Mouse (Mus musculus) layer of hippocampus, adult 18-20 months (tissue): ENCODE measurements around the gene Cgas. TPM values are rescaled to one million over a fixed set of nuclear protein-coding genes. Genes with fewer than 3 reads are reported as not detected.

Source experiments
- DNase-seq, 2 experiments: peaks; one replicate each; pipeline ENCODE4 v3.0.0; 2022; ENCODE audit warnings: low spot score in 2 of 2
- total RNA-seq, 2 experiments: library from RNA; stranded (reverse); gene quantifications; 2 replicates each; pipeline ENCODE4 v1.2.3; 2021

Gene Cgas
- total RNA-seq, 2 experiments from 2014 or later: 0.51 to 0.69 TPM

GRCm38 (mm10) chr9:78463337-78463736 lies 20.3 kb upstream of the Cgas start:
- DNase-seq: no peak

DNA sequence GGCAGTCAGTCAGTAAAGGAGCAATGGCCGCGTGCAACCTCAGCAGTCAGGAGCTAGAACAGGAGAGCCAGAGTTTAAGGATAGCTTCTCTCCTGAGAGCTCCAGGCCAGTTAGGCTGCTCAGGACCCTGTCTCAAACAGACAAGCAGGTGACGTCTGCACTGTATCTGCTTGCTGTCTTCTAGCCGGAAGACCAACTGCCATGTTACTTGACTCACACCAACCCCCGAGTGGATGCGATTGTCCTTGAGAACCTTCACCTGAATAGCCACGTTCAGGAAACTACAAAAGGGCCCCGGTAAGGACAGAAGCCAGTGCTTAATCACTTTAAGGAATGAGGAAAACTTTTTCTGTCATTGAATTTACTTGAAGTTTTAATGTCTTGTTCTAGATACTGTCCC lies 14.0 kb upstream of the Cgas start:
- no peak for DNase-seq

DNA sequence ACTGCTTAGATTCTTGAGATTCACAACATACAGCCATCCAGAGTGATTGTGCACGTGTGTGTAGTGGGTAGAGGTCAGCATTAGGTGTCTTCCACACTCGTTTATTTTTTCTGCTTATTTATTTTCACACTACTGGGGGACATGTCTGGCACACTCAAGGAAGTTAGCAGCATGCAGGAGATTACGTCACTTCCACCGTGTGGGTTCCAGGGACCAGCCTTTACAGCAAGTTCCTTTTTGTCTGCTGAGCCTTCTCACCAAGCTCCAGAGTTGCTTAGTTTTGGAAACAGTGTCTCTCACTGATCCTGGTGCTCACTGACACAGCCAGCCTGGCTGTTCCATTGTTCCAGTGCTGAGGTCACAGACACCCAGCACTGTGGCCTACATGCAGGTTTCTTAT lies 8.3 kb upstream of the Cgas start:
- DNase-seq: no peak

DNA sequence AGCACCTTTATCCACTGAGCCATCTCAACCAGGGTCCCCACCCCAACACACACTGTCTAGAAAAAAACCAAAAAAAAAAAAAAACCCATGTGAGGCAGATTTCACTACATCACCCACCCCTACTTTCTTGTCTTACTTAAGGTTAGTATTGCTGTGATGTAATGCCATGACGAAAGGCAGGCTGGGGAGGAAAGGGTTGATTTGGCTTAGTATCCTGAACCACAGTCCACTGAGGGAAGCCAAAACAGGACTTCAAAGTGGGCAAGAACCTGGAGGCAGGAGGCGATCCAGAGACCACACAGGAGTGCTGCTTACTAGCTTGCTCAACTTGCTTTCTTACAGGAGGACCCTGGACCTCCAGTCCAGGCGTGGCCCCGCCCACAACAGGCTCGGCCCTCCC lies 7.4 kb upstream of the Cgas start:
- DNase-seq: no peak

DNA sequence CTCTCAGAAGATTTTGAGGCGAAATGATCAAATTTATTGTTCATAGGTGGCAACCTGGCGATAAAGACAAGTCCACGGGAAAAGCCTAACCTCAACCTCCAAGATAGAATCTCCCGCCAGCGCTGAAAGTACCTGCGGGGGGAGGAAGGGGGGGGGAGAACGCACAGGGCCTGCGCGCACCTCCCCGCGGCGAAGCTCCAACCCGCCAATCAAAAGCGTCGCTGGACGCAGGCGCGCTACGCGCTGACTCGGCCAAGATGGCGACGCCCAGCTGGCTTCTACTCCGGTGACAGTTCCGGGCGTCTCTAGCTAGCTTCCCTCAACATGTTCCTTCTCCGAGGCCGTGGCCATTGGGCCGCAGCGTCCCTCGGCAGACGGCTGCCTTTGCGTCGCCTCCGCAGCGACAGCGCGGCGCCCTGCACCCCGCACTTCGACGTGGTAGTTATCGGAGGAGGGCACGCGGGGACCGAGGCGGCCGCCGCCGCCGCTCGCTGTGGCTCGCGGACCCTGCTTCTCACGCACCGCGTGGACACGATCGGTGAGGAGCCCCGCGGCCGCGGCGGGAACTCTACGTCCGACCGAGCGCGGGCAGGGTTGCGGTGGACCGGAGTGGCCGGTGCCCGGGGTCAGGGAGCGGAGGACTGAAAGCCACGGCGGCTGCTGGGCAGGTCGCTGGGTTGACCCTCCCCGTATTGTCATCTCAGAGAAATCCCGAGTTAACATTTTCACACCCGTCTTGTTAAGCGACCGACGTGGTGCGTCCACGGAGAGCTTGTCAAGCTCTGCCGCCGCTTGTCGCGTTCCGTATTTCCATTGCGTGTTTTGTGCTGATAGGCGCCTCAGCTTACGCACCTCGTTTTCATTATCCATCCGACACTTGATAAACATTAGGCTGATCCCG lies 5.2 kb upstream of the Cgas start, which contains the start of the genes Mto1 and Gm17324:
Gene Mto1, plus strand, starts transcription at position 236 of the 901 bp plus-strand sequence.
Gene Gm17324, minus strand, starts transcription at position 814 of the 901 bp plus-strand sequence.
- DNase-seq: peak; percentile 86 to 91

- DNase-seq: no peak
These were observed 4.6 kb upstream of the Cgas start for GRCm38 (mm10) chr9:78447606-78447972.

GRCm38 (mm10) chr9:78442237-78442578 lies 829 bp downstream of the Cgas start:
- DNase-seq: no peak

DNA sequence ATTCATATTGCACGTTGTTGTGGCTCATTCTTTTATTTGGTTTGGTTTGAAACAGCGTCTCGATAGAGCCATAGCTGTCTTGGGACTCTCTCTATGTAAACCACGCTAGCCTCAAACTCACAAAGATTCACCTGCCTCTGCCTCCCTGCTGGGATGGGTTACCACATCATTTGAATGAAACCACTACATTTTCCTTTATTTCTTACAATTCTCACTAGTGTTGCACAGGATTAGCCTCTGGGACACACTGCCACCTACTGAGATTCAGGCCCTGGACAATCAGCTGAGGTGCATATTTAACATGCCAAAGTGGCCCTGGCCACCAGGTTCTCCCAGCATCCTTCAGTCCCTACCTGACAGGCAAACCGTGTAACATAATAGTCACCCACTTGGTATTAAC lies 3.6 kb downstream of the Cgas start:
- DNase-seq: no peak

DNA sequence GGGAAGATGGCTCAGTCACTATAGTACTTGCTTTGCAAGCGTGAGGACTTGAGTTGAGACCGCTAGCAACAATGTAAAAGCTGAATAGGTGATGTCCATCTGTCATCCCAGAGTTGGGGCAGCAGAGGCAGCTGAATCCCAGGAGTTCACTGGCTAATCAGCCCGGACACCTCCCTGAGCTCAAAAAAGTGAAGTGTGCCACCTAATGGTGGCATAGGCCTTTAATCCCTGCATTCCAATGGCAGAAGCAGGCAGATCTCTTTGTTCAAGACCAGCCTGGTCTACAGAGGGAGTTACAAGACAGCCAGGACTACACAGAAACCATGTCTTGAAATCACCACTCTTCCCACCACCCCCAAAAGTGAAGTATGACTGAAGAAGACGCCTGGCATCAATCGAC lies 10.6 kb downstream of the Cgas start:
- DNase-seq: no peak

- DNase-seq: no peak
These were observed 12.6 kb downstream of the Cgas start for GRCm38 (mm10) chr9:78430486-78430885.

DNA sequence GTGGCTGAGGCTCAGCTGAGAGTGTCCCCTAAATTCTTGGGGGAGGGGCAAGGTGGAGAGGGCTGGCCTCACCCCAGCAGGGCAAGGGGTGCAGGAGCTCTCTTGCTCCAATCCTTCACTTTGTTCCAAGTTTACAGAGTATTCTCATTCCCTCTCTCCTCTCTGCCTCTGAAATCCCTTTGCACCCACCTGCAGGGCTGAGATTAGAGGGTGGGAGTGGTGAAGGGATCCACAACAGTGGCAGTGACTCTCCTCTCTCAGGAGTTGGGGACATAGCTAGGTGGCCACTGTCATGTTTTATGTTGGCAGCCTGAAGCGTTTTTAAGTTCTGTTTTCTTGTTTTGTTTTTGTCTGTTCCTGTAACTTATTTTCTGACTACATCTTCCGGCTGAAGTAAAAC lies 13.5 kb downstream of the Cgas start:
- DNase-seq: no peak

- DNase-seq: no peak
These were observed 14.1 kb downstream of the Cgas start for GRCm38 (mm10) chr9:78428870-78429432.

- no peak for DNase-seq
These were observed 14.9 kb downstream of the Cgas start for GRCm38 (mm10) chr9:78428185-78428584.

GRCm38 (mm10) chr9:78427362-78427781 lies 15.7 kb downstream of the Cgas start:
- DNase-seq: no peak

GRCm38 (mm10) chr9:78401596-78401995 lies 41.4 kb downstream of the Cgas start:
- DNase-seq: no peak

- no peak for DNase-seq
These were observed 42.5 kb downstream of the Cgas start for GRCm38 (mm10) chr9:78400570-78400969.

DNA sequence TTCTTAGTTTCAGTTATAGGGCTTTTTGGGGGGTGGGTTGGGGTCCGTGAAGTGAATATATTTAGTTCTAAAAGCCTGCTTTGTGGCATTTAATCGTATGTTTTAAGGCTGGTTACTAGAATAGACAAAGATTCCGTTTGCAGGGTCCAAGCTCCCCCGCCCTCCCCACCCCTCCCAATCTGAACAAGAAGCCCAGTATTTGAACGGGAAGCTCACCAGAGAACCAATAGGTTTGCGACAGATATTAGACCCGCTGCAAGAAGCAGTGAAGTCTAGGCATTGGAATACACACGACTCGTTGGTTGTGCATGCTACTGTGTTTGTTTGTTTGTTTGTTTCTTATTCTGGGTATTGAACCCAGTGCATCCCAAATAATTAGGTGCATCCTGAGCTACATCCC lies 46.5 kb downstream of the Cgas start:
- DNase-seq: no peak

- DNase-seq: peak in 1 of 2 experiments; percentile 9
These were observed 47.2 kb downstream of the Cgas start, which contains the start of gene Ddx43 for GRCm38 (mm10) chr9:78395630-78396351. TSS of gene Ddx43 (plus strand) at chr9:78395777.

- DNase-seq: no peak
These were observed 47.8 kb downstream of the Cgas start for GRCm38 (mm10) chr9:78395244-78395629.

DNA sequence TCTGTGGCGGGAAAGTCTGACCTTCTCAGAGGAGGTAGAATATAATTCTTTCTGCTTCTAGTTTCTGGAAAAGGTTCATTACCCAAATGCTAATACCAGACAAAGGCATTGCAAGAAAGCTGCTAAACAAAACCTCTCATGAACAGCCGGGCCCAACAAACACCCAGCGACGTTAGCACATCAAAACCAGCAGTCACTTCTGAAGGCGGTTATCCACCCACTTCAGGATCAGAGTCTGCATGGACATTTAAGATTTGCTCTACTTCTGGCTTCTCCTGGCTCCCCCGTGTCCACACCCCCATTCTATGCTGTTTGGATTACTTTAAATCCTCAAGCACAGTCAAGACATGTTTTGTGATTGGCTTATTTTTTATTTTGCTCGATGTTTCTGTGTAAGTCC lies 48.4 kb downstream of the Cgas start:
- DNase-seq: no peak

GRCm38 (mm10) chr9:78393741-78394140 lies 49.3 kb downstream of the Cgas start:
- DNase-seq: no peak

GRCm38 (mm10) chr9:78389981-78390380 lies 53.1 kb downstream of the Cgas start:
- DNase-seq: no peak
